Mouse (Mus musculus): ENCODE results near the gene Impdh1.
"Not testable (repeated sequence)": the region's sequence is repeated elsewhere in the genome, so short reads cannot be mapped to it uniquely, and the experiment has no call there.

Gene Impdh1

GRCm38 (mm10) chr6:29215881-29216501 is at the start of gene Impdh1:
Gene Impdh1, minus strand, starts transcription at chr6:29216364.
- in situ Hi-C loops (cut with MboI, MseI), result no loop called here

- in situ Hi-C loops (cut with MboI, MseI), result no loop called here
Measured at GRCm38 (mm10) chr6:29264456-29264781, 48.3 kb upstream of the Impdh1 start.

- in situ Hi-C loops (cut with MboI, MseI), result no loop called here
Measured at GRCm38 (mm10) chr6:29263650-29264455, 47.7 kb upstream of the Impdh1 start.

- in situ Hi-C loops (cut with MboI, MseI), result no loop called here
Measured at GRCm38 (mm10) chr6:29261831-29262230, 45.7 kb upstream of the Impdh1 start.

GRCm38 (mm10) chr6:29259418-29259817 is 43.3 kb upstream of the Impdh1 start:
- in situ Hi-C loops (cut with MboI, MseI), result no loop called here

DNA sequence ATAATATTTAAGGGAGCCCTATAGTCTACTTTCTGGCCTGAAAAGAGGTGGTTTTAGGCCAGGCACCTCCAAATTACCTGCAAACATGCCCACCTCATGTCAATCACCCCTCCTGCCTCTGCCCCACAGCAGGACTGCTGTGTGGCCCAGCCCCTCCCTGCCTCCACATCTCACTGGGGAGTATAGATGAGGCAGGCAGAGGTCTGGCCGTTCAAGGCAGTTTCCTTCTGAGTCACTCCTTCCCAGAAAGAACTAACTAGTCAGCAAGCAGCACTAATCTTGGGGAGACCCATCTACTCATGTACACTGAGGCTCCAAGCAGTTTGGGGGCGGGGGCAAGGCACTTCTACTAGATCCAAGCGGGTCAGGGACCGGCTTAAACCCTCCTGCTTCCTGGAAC is 30.9 kb upstream of the Impdh1 start:
- in situ Hi-C loops (cut with MboI, MseI), result no loop called here

DNA sequence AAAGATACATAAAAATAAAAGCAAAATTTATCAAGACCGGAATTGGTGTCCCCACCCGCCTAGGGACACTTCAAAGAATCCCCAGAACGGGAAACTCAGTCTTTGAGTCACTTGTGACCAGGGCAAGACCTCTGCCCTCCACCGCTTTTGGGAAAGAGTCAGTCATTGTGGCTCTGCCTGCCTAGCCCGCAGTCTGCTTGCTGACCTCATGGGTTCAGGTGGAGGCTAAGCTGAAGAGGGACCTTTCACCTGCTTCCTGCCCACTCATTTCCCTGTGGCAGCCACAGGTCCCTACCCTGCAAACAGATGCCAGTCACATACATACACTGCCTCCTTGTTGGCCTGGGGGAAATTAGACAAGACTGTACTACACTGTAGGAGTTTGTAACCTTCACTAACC is 30.4 kb upstream of the Impdh1 start:
- in situ Hi-C loops (cut with MboI, MseI), result no loop called here

DNA sequence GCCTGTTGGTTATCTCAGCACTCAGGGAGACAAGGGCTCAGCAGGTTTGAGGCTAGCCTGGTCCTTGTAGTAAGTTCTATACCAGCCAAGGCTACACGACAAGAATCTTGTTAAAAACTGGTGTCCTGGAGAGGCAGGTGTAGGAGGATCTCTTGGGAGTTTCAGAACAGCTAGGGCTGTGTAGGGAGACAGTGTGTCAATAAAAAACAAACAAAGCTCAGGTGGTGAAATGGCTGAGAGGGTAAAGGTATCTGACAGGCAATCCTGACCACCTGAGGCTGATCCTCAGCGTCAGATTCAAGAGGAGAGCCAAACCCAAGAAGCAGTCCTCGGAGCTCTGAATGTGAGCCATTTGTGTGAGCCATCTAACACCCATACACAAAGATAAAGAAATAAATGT is 30.0 kb upstream of the Impdh1 start:
- in situ Hi-C loops (cut with MboI, MseI), result no loop called here

- in situ Hi-C loops (cut with MboI, MseI), result no loop called here
Measured at GRCm38 (mm10) chr6:29245272-29246120, 29.3 kb upstream of the Impdh1 start.

DNA sequence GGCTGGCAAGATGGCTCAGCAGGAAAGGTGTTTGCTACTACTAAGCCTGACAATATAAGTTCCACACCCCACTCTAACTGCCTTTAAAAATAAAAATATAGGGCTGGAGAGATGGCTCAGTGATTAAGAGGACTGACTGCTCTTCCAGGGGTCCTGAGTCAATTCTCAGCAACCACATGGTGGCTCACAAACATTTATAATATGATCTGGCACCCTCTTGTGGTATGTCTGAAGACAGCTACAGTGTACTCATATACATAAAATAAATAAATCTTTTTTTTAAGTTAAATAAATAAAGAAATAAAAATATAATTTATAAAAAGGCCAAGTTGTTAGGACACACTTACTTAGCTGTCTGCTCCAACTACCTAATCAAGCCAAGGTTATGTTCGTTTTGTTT is 26.1 kb upstream of the Impdh1 start:
- in situ Hi-C loops (cut with MboI, MseI), result loop anchor here (5.0 kb wide), 1 partner anchor 35 kb away; the partner anchor contains the start of gene Fam71f2 (in 2 of the 2)

DNA sequence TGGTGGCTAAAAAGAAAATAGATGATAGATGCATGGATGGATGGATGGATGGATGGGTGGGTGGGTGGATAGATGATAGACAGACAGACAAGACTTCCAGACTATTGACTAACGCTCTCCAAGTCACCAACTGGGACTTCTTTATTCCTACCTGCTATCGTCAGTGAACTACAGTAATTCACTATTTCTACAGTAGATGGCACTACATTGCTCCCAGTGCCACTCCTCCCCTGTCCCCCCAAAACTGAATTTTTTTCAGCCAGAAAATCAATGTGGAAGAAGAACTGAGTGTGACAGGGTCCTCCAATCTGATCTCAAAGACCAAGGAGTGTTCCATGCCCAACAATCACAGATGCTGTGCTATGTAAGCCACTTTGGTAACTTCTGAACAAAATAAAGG is 25.5 kb upstream of the Impdh1 start:
- in situ Hi-C loops (cut with MboI, MseI), result loop anchor here (5.0 kb wide), 1 partner anchor 36 kb away; the partner anchor contains the start of gene Fam71f2 (in 2 of the 2)

DNA sequence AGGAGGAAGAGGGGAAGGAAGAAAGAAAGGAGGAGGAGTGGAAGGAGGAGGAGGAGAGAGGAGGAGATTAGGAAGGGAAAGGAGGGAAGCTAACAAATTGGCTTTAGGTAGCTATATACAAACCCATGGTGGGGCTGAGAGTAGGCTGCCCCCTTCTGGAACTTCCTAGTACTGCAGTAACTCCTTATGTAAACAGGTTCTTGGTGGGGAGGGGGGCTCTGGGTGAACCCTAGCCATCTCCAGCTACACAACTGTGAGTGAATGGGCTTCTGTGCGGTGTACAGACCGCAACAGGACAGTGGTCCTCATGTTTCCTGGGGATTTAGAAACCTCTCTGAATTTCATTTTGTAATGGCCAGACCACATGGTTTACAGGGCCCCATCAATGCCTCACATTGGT is 24.6 kb upstream of the Impdh1 start:
- in situ Hi-C loops (cut with MboI, MseI), result loop anchor here (5.0 kb wide), 1 partner anchor 36 kb away; the partner anchor contains the start of gene Fam71f2 (in 2 of the 2)

DNA sequence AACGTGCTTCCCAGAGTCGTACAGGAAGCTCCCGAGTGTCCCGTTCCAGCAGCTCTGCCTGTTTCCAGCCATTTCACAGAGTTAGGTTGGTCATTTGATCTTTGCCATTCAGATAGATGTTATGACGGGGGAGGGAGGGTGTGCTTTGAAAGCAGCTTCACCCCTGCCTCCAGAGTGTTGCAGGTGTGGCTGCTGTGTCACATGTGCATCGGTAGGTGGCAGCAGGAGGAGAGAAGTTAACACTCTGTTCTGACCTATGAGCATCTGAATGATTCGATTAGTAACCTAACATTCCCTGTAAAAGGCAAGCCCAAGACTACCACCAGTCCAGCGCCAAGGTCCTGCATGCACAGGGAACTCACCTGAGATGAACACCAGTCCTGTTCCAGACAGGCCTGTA is 18.1 kb upstream of the Impdh1 start:
- in situ Hi-C loops (cut with MboI, MseI), result no loop called here

DNA sequence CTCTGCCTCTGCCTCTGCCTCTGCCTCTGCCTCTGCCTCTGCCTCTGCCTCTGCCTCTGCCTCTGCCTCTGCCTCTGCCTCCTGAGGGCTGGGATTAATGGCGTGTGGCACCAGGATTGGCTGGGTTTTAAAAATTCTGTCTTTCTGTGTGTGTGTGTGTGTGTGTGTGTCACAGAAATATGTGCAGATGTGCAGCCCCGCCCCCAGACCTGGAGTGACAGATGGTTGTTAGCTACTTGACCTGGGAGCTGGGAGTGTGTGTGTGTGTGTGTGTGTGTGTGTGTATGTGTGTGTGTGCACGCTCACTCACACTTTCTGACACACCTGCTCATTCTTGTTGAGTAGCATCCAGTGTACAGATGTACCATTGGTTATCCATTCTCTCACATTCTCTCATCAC is 17.5 kb upstream of the Impdh1 start:
- in situ Hi-C loops (cut with MboI, MseI), result no loop called here

- in situ Hi-C loops (cut with MboI, MseI), result no loop called here
Measured at GRCm38 (mm10) chr6:29232321-29232720, 16.2 kb upstream of the Impdh1 start.

GRCm38 (mm10) chr6:29231799-29232198 is 15.6 kb upstream of the Impdh1 start:
- in situ Hi-C loops (cut with MboI, MseI), result no loop called here

DNA sequence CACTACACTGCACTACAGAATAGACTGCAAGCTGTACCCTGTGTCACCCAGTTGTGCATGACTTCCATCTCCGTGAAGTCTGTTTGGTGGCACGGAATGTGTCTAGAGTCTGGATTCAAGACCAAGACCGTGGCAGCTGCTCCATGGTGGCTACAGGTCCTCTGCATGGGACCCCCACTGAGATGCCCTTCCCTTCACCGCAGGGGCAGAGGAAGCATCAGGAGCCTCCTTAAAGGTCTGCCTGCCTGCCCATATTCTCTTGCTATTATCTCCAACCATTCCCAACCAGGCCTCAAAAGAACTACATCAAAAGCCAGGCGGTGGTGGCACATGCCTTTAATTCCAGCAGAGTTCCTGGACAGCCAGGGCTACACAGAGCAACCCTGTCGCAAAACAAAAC is 14.2 kb upstream of the Impdh1 start:
- in situ Hi-C loops (cut with MboI, MseI), result no loop called here

DNA sequence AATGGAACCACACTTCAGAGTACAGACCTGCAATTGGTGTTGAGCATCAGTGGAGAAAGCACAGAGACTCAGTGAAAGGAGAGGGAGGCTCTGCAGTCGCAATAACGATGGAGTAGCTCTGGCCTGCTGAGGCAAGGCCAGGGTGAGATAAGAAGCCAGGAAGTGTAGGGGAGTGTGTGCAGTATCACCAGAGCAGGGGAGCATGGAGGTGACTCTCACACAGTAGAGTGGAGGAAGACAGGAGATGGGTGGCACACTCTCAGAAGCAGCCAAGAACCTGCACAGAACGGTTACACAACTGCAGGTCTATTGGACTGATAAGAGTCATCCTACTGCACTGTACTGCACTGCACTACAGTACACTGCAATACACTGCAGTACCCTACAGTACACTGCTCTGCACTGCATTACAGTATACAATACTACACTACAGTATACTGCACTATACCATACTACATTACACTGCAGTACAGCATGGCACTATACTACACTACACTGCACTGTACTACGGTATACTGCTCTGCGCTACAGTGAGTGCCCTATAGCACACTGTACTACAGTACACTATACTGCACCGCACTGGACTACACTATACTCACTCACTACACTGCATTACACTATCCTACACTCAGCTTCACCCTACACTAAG is 13.2 kb upstream of the Impdh1 start:
- in situ Hi-C loops (cut with MboI, MseI), result no loop called here

- in situ Hi-C loops (cut with MboI, MseI), result not testable (repeated sequence)
Measured at GRCm38 (mm10) chr6:29217717-29218116, 1.6 kb upstream of the Impdh1 start.

- in situ Hi-C loops (cut with MboI, MseI), result no loop called here
Measured at GRCm38 (mm10) chr6:29215181-29215580, 983 bp downstream of the Impdh1 start.

- in situ Hi-C loops (cut with MboI, MseI), result no loop called here
Measured at GRCm38 (mm10) chr6:29214776-29215175, 1.4 kb downstream of the Impdh1 start.

GRCm38 (mm10) chr6:29214245-29214644 is 1.9 kb downstream of the Impdh1 start:
- in situ Hi-C loops (cut with MboI, MseI), result no loop called here

Data from T-helper 17 cell (primary cell).